Mouse (Mus musculus) ES-Bruce4 (cell line): ENCODE measurements around the gene Sycp2.

ENCODE experiments used
- CTCF ChIP-seq: IDR thresholded peaks from one replicate; pipeline ENCODE4 v1.8.1; 2011; ENCODE audit warnings: low read depth, low read length
- POLR2A ChIP-seq: IDR thresholded peaks from one replicate; pipeline ENCODE4 v1.8.1; 2011; ENCODE audit warnings: low read length; ENCODE audit not compliant: insufficient read depth

DNA sequence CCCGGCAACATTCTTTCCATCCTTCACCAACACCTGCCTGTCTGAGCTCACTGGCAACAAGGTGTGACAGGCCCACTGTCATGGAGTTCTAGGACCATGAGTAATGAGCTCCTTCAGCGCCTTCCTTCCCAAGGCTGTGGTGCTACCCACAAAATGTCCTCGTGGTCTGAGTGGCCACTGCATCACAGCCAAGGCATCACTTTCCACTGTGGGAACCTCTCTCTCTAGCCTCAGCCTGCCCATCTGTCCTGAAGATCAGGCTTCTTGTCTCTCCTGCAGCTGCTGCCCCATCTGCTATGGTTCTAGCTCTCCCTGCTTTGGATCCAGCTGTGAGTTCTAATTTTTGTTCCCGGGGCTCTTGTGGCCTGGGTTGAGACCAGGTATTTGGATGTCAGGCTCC is 82.7 kb downstream of the Sycp2 start:
- TF ChIP-seq CTCF (no peak), POLR2A (no peak)
